Mouse (Mus musculus) G1E (cell line): ENCODE measurements around the gene Hist1h3e.
"Not testable (repeated sequence)": the region's sequence is repeated elsewhere in the genome, so short reads cannot be mapped to it uniquely, and the experiment has no call there.

Experiments used
- CTCF ChIP-seq: IDR thresholded peaks from 2 replicates; pipeline ENCODE4 v1.5.1; 2012; ENCODE audit warnings: low read depth, low read length, inconsistent platforms, mixed read lengths
- GATA1 ChIP-seq: IDR thresholded peaks from 2 replicates; pipeline ENCODE4 v1.6.1; 2012; ENCODE audit warnings: borderline replicate concordance, low read length, inconsistent platforms, mixed read lengths
- POLR2AphosphoS5 ChIP-seq: IDR thresholded peaks from 2 replicates; pipeline ENCODE4 v1.6.1; 2012; ENCODE audit warnings: low read depth, low read length, inconsistent platforms; ENCODE audit not compliant: insufficient replicate concordance

DNA sequence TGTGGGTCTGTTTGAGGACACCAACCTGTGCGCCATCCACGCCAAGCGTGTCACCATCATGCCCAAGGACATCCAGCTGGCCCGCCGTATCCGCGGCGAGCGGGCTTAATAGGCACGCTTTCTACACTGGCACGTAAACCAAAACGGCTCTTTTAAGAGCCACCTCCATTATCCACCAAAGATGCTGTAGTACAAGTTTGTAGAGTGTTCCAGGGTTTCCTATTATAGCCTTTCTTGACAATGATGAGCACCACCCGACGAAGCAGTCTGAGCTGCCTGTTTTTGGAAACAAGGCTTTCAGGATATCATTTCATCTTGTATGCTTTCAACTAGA, 17.4 kb downstream of the Hist1h3e start:
- TF ChIP-seq CTCF, GATA1: not testable (repeated sequence)
- 0 out of 2 replicates have a peak, but pooled peaks have one; percentile 28 for TF ChIP-seq POLR2AphosphoS5
